Mouse (Mus musculus) stomach, postnatal 0 days (tissue): Measurements from ENCODE around the gene Rcor1.

ENCODE experiments used
- CTCF ChIP-seq: IDR thresholded peaks from 2 replicates; pipeline ENCODE4 v1.5.1; 2016; ENCODE audit warnings: antibody characterized with exemption, low read depth, mild to moderate bottlenecking, moderate library complexity
- EP300 ChIP-seq: optimal IDR thresholded peaks from 2 replicates; pipeline ENCODE3; 2016; ENCODE audit warnings: antibody characterized with exemption

- TF ChIP-seq CTCF (no peak), EP300 (no peak)
Measured at GRCm38 (mm10) chr12:110999820-111000219, 39.3 kb upstream of the Rcor1 start.
